ENCODE assay signal across 1 mouse cellular context in the genomic region with DNA sequence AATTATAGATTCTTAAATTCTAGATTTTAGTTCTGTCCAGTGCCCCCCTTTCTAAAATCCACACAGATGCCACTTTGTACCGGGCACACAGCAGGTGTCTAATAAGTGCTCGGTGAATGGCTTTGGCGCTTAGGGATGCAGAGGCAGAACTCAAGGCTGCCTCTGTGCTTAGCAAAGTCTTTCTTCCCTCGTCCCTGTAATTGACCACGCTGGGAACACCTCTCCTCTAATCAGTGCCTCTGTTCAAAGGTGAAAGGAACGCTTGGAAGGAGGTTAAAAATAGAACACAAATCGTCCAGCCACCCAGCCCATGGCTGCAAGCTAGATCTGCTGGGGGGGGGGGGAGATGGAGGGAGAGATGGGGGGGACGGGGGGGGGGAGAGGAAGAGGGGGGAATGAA.
TF ChIP-seq lines count a peak whose summit lies in the region.

No protein-coding gene starts in this region.

TF ChIP-seq in CH12.LX, 34 proteins besides CTCF, POLR2A, EP300 and RAD21:
- TF ChIP-seq USF1 (IDR thresholded peaks at IDR 0.05; ENCODE audit: low read depth, low read length) (no peak), ETS1 (conservative IDR thresholded peaks at IDR 0.05; ENCODE audit: low read depth, low read length) (no peak), E2F4 (IDR thresholded peaks at IDR 0.05; ENCODE audit: insufficient replicate concordance, low read depth, low read length) (no peak), GABPA (IDR thresholded peaks at IDR 0.05; ENCODE audit: insufficient replicate concordance, low read depth, low read length) (no peak), KAT2A (IDR thresholded peaks at IDR 0.05; ENCODE audit: insufficient replicate concordance, low read length) (no peak), NRF1 (IDR thresholded peaks at IDR 0.05; ENCODE audit: low read depth, low read length) (no peak), HCFC1 (IDR thresholded peaks at IDR 0.05; ENCODE audit: low read depth, low read length) (no peak), IRF4 (IDR thresholded peaks at IDR 0.05; ENCODE audit: low read depth, low read length) (no peak), JUN (IDR thresholded peaks at IDR 0.05; ENCODE audit: insufficient read depth, low read depth, low read length) (no peak), POLR2AphosphoS2 (IDR thresholded peaks at IDR 0.05; ENCODE audit: low read depth, low read length) (no peak), ZC3H11A (IDR thresholded peaks at IDR 0.05; ENCODE audit: low read depth, low read length) (no peak), SMC3 (IDR thresholded peaks at IDR 0.05; ENCODE audit: low read depth, low read length) (no peak), ZNF384 (IDR thresholded peaks at IDR 0.05; ENCODE audit: low read depth, low read length) (no peak), BHLHE40 (IDR thresholded peaks at IDR 0.05; ENCODE audit: low read depth, low read length) (no peak)
